Mouse (Mus musculus) liver, embryonic 12.5 days (tissue): ENCODE measurements at regions not wholly inside any gene's neighbourhood (a gene's known extent, or its start where the extent isn't known, plus 50 kb on each side); places are given as distances from the start of the nearest gene placed in this dataset.

Source experiments
- ATAC-seq: fragments of 200-750 bp; cut with Nextera tagmentation; 2 replicates; pipeline ENCODE4 v1.8.0; 2017; ENCODE audit warnings: moderate number of reproducible peaks, mild to moderate bottlenecking, moderate library complexity
- H3K27ac ChIP-seq: fragments of 300-500 bp; sonication (generic); 2 replicates; pipeline ENCODE4 v1.5.1; 2016; ENCODE audit warnings: mild to moderate bottlenecking
- H3K27me3 ChIP-seq: fragments of 300-500 bp; sonication (generic); replicated peaks from 2 replicates; pipeline ENCODE4 v1.6.1; 2016; ENCODE audit warnings: mild to moderate bottlenecking, moderate library complexity
- H3K36me3 ChIP-seq: fragments of 300-500 bp; sonication (generic); 2 replicates; pipeline ENCODE4 v1.6.1; 2016; ENCODE audit warnings: mild to moderate bottlenecking, moderate library complexity
- H3K4me1 ChIP-seq: fragments of 300-500 bp; sonication (generic); 2 replicates; pipeline ENCODE4 v1.6.1; 2016
- H3K4me2 ChIP-seq: fragments of 300-500 bp; sonication (generic); 2 replicates; pipeline ENCODE4 v1.6.1; 2016; ENCODE audit warnings: mild to moderate bottlenecking, moderate library complexity
- H3K4me3 ChIP-seq: fragments of 300-500 bp; sonication (generic); 2 replicates; pipeline ENCODE4 v1.5.1; 2016; ENCODE audit warnings: mild to moderate bottlenecking, moderate library complexity
- H3K9ac ChIP-seq: fragments of 300-500 bp; sonication (generic); 2 replicates; pipeline ENCODE4 v1.6.1; 2016; ENCODE audit warnings: mild to moderate bottlenecking, moderate library complexity
- H3K9me3 ChIP-seq: fragments of 300-500 bp; sonication (generic); replicated peaks from 2 replicates; pipeline ENCODE4 v1.6.1; 2016; ENCODE audit warnings: mild to moderate bottlenecking, moderate library complexity
- WGBS: fragments of 180-500 bp; shearing (Covaris S2); methylation state at CpG from one replicate; pipeline ENCODE4 v1.1.7; 2016; ENCODE audit not compliant: insufficient replicate concordance; 5-methylcytosine and 5-hydroxymethylcytosine counted together

GRCm38 (mm10) chr11:113015686-113016304 is 233.8 kb downstream of the Sox9 start:
- no peak overlapping the region for H3K27ac ChIP-seq
- peaks cover 5% of the 10 kb centered on the region; the same call in 1 of the 2 replicates for H3K27me3 ChIP-seq
- no peaks in the 10 kb centered on the region for H3K36me3 ChIP-seq
- WGBS = 40% methylated on average over 13 of the region's 13 CpGs
- no peak overlapping the region for H3K4me2 ChIP-seq
- H3K4me1 ChIP-seq = peaks cover 3% of the 10 kb centered on the region; the same call in 1 of the 2 replicates
- no peak overlapping the region for H3K9ac ChIP-seq
- ATAC-seq = no peak
- no peaks in the 10 kb centered on the region for H3K9me3 ChIP-seq
- H3K4me3 ChIP-seq = no peak overlapping the region

- ATAC-seq = no peak
Observed at GRCm38 (mm10) chr11:113016801-113017715, 235.0 kb downstream of the Sox9 start.

GRCm38 (mm10) chr11:113021533-113021932 is 239.5 kb downstream of the Sox9 start:
- WGBS = 38% methylated on average over 4 of the region's 4 CpGs
- no peaks in the 10 kb centered on the region for H3K4me1 ChIP-seq
- no peak overlapping the region for H3K4me2 ChIP-seq
- H3K36me3 ChIP-seq = no peaks in the 10 kb centered on the region
- no peak overlapping the region for H3K27ac ChIP-seq
- no peak overlapping the region for H3K4me3 ChIP-seq
- no peaks in the 10 kb centered on the region for H3K9me3 ChIP-seq
- no peaks in the 10 kb centered on the region for H3K27me3 ChIP-seq
- no peak for ATAC-seq
- H3K9ac ChIP-seq = no peak overlapping the region

More at GRCm38 (mm10) chr11:113016801-113017715, 235.0 kb downstream of the Sox9 start:
- H3K4me3 ChIP-seq = no peak overlapping the region
- H3K27me3 ChIP-seq = no peaks in the 10 kb centered on the region
- no peaks in the 10 kb centered on the region for H3K9me3 ChIP-seq
- WGBS = 61% methylated on average over 7 of the region's 7 CpGs
- no peak overlapping the region for H3K9ac ChIP-seq
- no peaks in the 10 kb centered on the region for H3K36me3 ChIP-seq
- H3K4me1 ChIP-seq = peaks cover 3% of the 10 kb centered on the region; the same call in 1 of the 2 replicates
- no peak overlapping the region for H3K27ac ChIP-seq
- H3K4me2 ChIP-seq = no peak overlapping the region

DNA sequence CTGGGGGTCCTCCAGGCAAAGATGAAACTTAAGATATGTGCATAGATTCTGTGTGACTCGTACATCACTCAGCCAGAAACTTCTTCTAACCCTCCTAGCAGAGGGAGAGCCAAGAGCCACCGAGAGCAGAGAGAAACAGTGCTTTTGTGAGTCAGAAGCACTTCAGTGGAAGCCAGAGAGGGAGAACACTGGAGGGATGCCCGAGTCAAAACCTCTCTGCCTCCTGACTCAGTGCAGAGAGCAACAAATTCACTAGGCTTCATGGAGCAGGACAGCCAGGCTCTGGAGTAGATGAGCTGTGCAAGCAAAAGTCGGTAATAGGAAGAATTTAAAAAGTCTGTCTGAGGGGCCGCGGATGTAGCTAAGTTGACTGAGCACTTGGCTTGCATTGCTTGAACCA is 245.0 kb downstream of the Sox9 start:
- Histone ChIP-seq H3K4me1 (no peaks in the 10 kb centered on the region), H3K36me3 (no peaks in the 10 kb centered on the region), H3K27ac (no peak overlapping the region), H3K27me3 (peaks cover 3% of the 10 kb centered on the region), H3K9ac (no peak overlapping the region), H3K4me3 (no peak overlapping the region), H3K4me2 (no peak overlapping the region), H3K9me3 (no peaks in the 10 kb centered on the region)
- ATAC-seq = no peak
- WGBS = 54% methylated on average over 6 of the region's 6 CpGs

- no peak for ATAC-seq
- no peak overlapping the region for H3K4me3 ChIP-seq
- no peak overlapping the region for H3K4me2 ChIP-seq
- H3K9ac ChIP-seq = no peak overlapping the region
- no peak overlapping the region for H3K27ac ChIP-seq
- H3K27me3 ChIP-seq = peaks cover 3% of the 10 kb centered on the region
- H3K36me3 ChIP-seq = no peaks in the 10 kb centered on the region
- H3K9me3 ChIP-seq = no peaks in the 10 kb centered on the region
- WGBS = 69% methylated on average over 8 of the region's 8 CpGs
- H3K4me1 ChIP-seq = no peaks in the 10 kb centered on the region
Observed at GRCm38 (mm10) chr11:113028235-113028919, 246.4 kb downstream of the Sox9 start.

GRCm38 (mm10) chr11:113031405-113031804 is 249.4 kb downstream of the Sox9 start:
- H3K4me1 ChIP-seq = no peaks in the 10 kb centered on the region
- no peaks in the 10 kb centered on the region for H3K9me3 ChIP-seq
- H3K36me3 ChIP-seq = no peaks in the 10 kb centered on the region
- peaks cover 14% of the 10 kb centered on the region for H3K27me3 ChIP-seq
- H3K4me2 ChIP-seq = no peak overlapping the region
- H3K4me3 ChIP-seq = no peak overlapping the region
- H3K27ac ChIP-seq = no peak overlapping the region
- H3K9ac ChIP-seq = no peak overlapping the region
- WGBS = 78% methylated on average over 8 of the region's 8 CpGs
- no peak for ATAC-seq

GRCm38 (mm10) chr11:113032487-113033228 is 250.6 kb downstream of the Sox9 start:
- Histone ChIP-seq H3K9me3 (no peaks in the 10 kb centered on the region), H3K4me3 (no peak overlapping the region), H3K27ac (no peak overlapping the region), H3K4me2 (no peak overlapping the region), H3K4me1 (no peaks in the 10 kb centered on the region), H3K27me3 (peaks cover 14% of the 10 kb centered on the region), H3K9ac (no peak overlapping the region), H3K36me3 (no peaks in the 10 kb centered on the region)
- 35% methylated on average over 8 of the region's 8 CpGs for WGBS
- ATAC-seq = no peak

- no peak overlapping the region for H3K9ac ChIP-seq
- no peak overlapping the region for H3K27ac ChIP-seq
- H3K4me1 ChIP-seq = no peaks in the 10 kb centered on the region
- H3K36me3 ChIP-seq = no peaks in the 10 kb centered on the region
- no peaks in the 10 kb centered on the region for H3K9me3 ChIP-seq
- H3K4me3 ChIP-seq = no peak overlapping the region
- WGBS = 80% methylated on average over 13 of the region's 13 CpGs
- no peak for ATAC-seq
- no peak overlapping the region for H3K4me2 ChIP-seq
- H3K27me3 ChIP-seq = peaks cover 14% of the 10 kb centered on the region; the same call in 1 of the 2 replicates
Observed at GRCm38 (mm10) chr11:113034911-113035310, 252.9 kb downstream of the Sox9 start.

GRCm38 (mm10) chr11:113037736-113038135 is 255.7 kb downstream of the Sox9 start:
- ATAC-seq = peak; percentile 51; the same call in 1 of the 2 replicates
- Histone ChIP-seq H3K4me3 (no peak overlapping the region), H3K27me3 (peaks cover 11% of the 10 kb centered on the region; the same call in 1 of the 2 replicates), H3K4me2 (no peak overlapping the region), H3K4me1 (no peaks in the 10 kb centered on the region), H3K36me3 (no peaks in the 10 kb centered on the region), H3K9me3 (no peaks in the 10 kb centered on the region), H3K27ac (no peak overlapping the region), H3K9ac (no peak overlapping the region)
- WGBS = 48% methylated on average over 4 of the region's 4 CpGs

DNA sequence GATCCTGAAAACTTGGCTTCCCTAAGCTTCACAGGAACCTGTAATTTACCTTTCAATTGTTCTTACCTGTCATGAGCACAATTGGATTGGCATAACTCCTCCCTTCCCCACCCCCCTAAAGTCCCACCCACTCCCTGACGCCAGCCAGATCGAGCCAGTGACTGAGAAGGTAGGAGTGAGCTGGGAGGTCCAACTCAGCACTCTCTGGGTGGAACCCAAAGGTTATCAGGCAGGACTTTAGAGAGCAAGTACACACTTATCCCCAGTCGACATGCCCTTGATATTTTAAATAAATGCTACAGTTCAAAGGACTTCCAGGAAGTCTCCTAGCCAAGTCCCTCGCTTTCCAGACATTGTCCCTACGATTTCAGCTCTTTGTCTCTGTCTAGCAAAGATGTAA is 260.7 kb downstream of the Sox9 start:
- no peak overlapping the region for H3K4me3 ChIP-seq
- H3K36me3 ChIP-seq = no peaks in the 10 kb centered on the region
- H3K27me3 ChIP-seq = no peaks in the 10 kb centered on the region; the same call in 1 of the 2 replicates
- WGBS = 37% methylated on average over 5 of the region's 5 CpGs
- no peak overlapping the region for H3K4me2 ChIP-seq
- H3K4me1 ChIP-seq = peaks cover 7% of the 10 kb centered on the region
- H3K9me3 ChIP-seq = no peaks in the 10 kb centered on the region
- no peak overlapping the region for H3K27ac ChIP-seq
- H3K9ac ChIP-seq = no peak overlapping the region
- ATAC-seq = peak; percentile 40; the same call in 1 of the 2 replicates

- H3K36me3 ChIP-seq = no peaks in the 10 kb centered on the region
- H3K9ac ChIP-seq = no peak overlapping the region
- WGBS = 48% methylated on average over 20 of the region's 20 CpGs
- no peaks in the 10 kb centered on the region for H3K9me3 ChIP-seq
- H3K27me3 ChIP-seq = no peaks in the 10 kb centered on the region; the same call in 1 of the 2 replicates
- no peak overlapping the region for H3K4me2 ChIP-seq
- no peak for ATAC-seq
- no peak overlapping the region for H3K4me3 ChIP-seq
- H3K27ac ChIP-seq = no peak overlapping the region
- H3K4me1 ChIP-seq = peaks cover 7% of the 10 kb centered on the region
Observed at GRCm38 (mm10) chr11:113046200-113047051, 264.4 kb downstream of the Sox9 start.
